Mouse (Mus musculus): ENCODE results near the gene Tecr.

- TF ChIP-seq CTCF (IDR thresholded peaks at IDR 0.05; ENCODE audit: borderline replicate concordance, extremely low read depth, insufficient read depth, insufficient read length), result no peak
- no peak for TF ChIP-seq POLR2A (IDR thresholded peaks at IDR 0.05; ENCODE audit: borderline replicate concordance, extremely low read depth, insufficient read depth, insufficient read length, poor library complexity, severe bottlenecking)
Observed at GRCm38 (mm10) chr8:83609086-83609485, 1.3 kb upstream of the Tecr start.

Measured in brain, embryonic 14.5 days (tissue).